Mouse (Mus musculus) cerebellum, adult 18-20 months (tissue): ENCODE results near the gene Olfr116.

Experiments
- DNase-seq, 2 experiments: peaks; one replicate each; pipeline ENCODE4 v3.0.0; 2021

Olfr116 gene

GRCm38 (mm10) chr17:37627009-37627408 is at the start of gene Olfr116, which contains the start of gene Olfr115:
TSS of gene Olfr116 (minus strand) at chr17:37627199.
TSS of gene Olfr115 (minus strand) at chr17:37627109.
- no peak for DNase-seq

- DNase-seq: no peak
Measured at GRCm38 (mm10) chr17:37666688-37667087, 39.7 kb upstream of the Olfr116 start, which contains the start of gene Olfr118. TSS of gene Olfr118 (plus strand) at chr17:37666988.

- no peak for DNase-seq
Measured at GRCm38 (mm10) chr17:37663682-37664081, 36.7 kb upstream of the Olfr116 start, which contains the start of gene Olfr117. TSS of gene Olfr117 (minus strand) at chr17:37663782.

- no peak for DNase-seq
Measured at GRCm38 (mm10) chr17:37592643-37593042, 34.4 kb downstream of the Olfr116 start, which contains the start of gene Olfr114. TSS of gene Olfr114 (minus strand) at chr17:37592743.

- no peak for DNase-seq
Measured at GRCm38 (mm10) chr17:37577563-37577962, 49.4 kb downstream of the Olfr116 start, which contains the start of gene Olfr113. TSS of gene Olfr113 (minus strand) at chr17:37577663.
